Mouse (Mus musculus) midbrain, embryonic 16.5 days (tissue): ENCODE measurements around the gene E130308A19Rik. TPM values are rescaled to one million over a fixed set of nuclear protein-coding genes. Genes with fewer than 3 reads are reported as not detected.
A peak's percentile ranks its signal among the peaks of the same experiment; 100 is the strongest.

Source experiments
- ATAC-seq: fragments of 200-750 bp; cut with Nextera tagmentation; 2 replicates; pipeline ENCODE4 v1.8.0; 2017; ENCODE audit warnings: moderate TSS enrichment
- H3K27ac ChIP-seq: fragments of 300-500 bp; sonication (generic); 2 replicates; pipeline ENCODE4 v1.5.1; 2014; ENCODE audit warnings: mild to moderate bottlenecking, low read length, mixed read lengths
- H3K27me3 ChIP-seq: fragments of 300-500 bp; sonication (generic); 2 replicates; pipeline ENCODE4 v1.6.1; 2014; ENCODE audit warnings: low read depth, low read length, mixed read lengths; ENCODE audit not compliant: control insufficient read depth, insufficient read depth
- H3K36me3 ChIP-seq: fragments of 300-500 bp; sonication (generic); 2 replicates; pipeline ENCODE4 v1.6.1; 2014; ENCODE audit warnings: mild to moderate bottlenecking, low read length, moderate library complexity, mixed read lengths; ENCODE audit not compliant: control insufficient read depth, insufficient read depth
- H3K4me1 ChIP-seq: fragments of 300-500 bp; sonication (generic); 2 replicates; pipeline ENCODE4 v1.6.1; 2014; ENCODE audit warnings: mild to moderate bottlenecking, low read length, mixed read lengths; ENCODE audit not compliant: control insufficient read depth, insufficient read depth
- H3K4me2 ChIP-seq: fragments of 300-500 bp; sonication (generic); 2 replicates; pipeline ENCODE4 v1.6.1; 2014; ENCODE audit warnings: mild to moderate bottlenecking, low read length, mixed read lengths
- H3K4me3 ChIP-seq: fragments of 300-500 bp; sonication (generic); 2 replicates; pipeline ENCODE4 v1.5.1; 2014; ENCODE audit warnings: low read depth, mild to moderate bottlenecking, low read length, moderate library complexity, mixed read lengths
- H3K9ac ChIP-seq: fragments of 300-500 bp; sonication (generic); 2 replicates; pipeline ENCODE4 v1.6.1; 2014; ENCODE audit warnings: low read depth, low read length, mixed read lengths
- H3K9me3 ChIP-seq: fragments of 300-500 bp; sonication (generic); replicated peaks from 2 replicates; pipeline ENCODE4 v1.6.1; 2014; ENCODE audit warnings: mild to moderate bottlenecking, low read length, mixed read lengths; ENCODE audit not compliant: control insufficient read depth, poor library complexity, severe bottlenecking
- WGBS: fragments of 180-500 bp; shearing (Covaris S2); extraction: QIAGEN DNeasy Blood & Tissue Kit; methylation state at CpG from one replicate; pipeline ENCODE4 v1.1.7; 2014; 5-methylcytosine and 5-hydroxymethylcytosine counted together
- polyA plus RNA-seq: library from polyadenylated mRNA; unstranded; fragments of >200 nt; fragmentation: Nextera tagmentation; extraction: Ambion mirVana; gene quantifications from 2 replicates; pipeline ENCODE4 v1.2.1, GENCODE M21; 2015

The E130308A19Rik gene
- polyA plus RNA-seq, 1 experiment from 2014 or later = 38.1 TPM

DNA sequence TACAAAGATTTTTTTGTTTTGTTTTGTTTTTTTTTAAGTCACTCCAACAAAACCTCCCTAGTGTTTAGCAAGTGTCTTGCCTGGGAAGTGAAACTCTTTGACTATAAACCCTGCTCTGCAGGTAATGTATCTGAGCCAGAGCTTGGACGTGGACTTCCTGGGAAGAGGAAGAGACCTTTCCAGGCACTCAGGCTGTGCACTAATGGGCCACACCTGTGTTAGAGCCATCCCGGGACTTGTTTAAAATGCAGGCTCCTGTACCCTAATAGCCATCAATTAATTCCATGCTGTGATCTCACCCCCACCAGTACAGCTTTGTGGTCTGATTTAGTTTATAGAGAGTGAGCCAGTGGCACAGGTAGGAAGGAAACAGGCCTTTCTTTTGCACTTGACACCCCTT lies 86.9 kb downstream of the E130308A19Rik start:
- Histone ChIP-seq H3K9ac (no peak overlapping the region), H3K4me3 (no peak overlapping the region), H3K27me3 (no peaks in the 10 kb centered on the region), H3K27ac (no peak overlapping the region), H3K4me1 (peaks cover 21% of the 10 kb centered on the region), H3K4me2 (no peak overlapping the region), H3K9me3 (no peaks in the 10 kb centered on the region), H3K36me3 (no peaks in the 10 kb centered on the region)
- ATAC-seq = no peak
- 56% methylated on average over 2 of the region's 2 CpGs for WGBS

DNA sequence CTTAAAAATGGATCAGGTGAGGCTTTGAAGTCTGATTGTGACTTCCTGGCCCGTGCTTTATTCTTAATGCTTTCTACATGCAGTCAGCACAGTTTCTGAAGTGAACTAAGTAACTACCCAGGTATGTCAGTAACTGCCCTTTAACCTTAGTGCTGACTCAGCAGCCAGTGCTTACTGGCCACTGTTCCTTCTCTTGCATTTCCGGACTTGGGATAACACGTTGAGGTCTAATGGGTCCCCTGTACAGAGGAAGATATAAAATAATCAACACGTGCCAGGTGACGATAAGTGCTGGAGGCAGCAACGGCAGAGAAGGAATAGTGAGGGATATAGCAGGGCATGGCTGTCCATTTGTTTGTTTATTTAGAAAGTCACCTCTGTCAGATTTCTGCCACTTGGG lies 88.5 kb downstream of the E130308A19Rik start:
- Histone ChIP-seq H3K4me1 (peaks cover 21% of the 10 kb centered on the region), H3K27me3 (no peaks in the 10 kb centered on the region), H3K36me3 (no peaks in the 10 kb centered on the region), H3K4me2 (no peak overlapping the region), H3K9me3 (no peaks in the 10 kb centered on the region), H3K4me3 (no peak overlapping the region), H3K9ac (no peak overlapping the region), H3K27ac (no peak overlapping the region)
- no peak for ATAC-seq
- WGBS = 84% methylated on average over 6 of the region's 6 CpGs

GRCm38 (mm10) chr4:59714926-59715325 lies 88.9 kb downstream of the E130308A19Rik start:
- 53% methylated on average over 7 of the region's 7 CpGs for WGBS
- H3K9me3 ChIP-seq = no peaks in the 10 kb centered on the region
- no peak overlapping the region for H3K4me3 ChIP-seq
- no peak overlapping the region for H3K27ac ChIP-seq
- H3K36me3 ChIP-seq = peaks cover under 1% of the 10 kb centered on the region; the same call in 1 of the 2 replicates
- H3K4me1 ChIP-seq = peaks cover 21% of the 10 kb centered on the region
- ATAC-seq = no peak
- no peaks in the 10 kb centered on the region for H3K27me3 ChIP-seq
- H3K9ac ChIP-seq = no peak overlapping the region
- no peak overlapping the region for H3K4me2 ChIP-seq

GRCm38 (mm10) chr4:59715531-59715930 lies 89.5 kb downstream of the E130308A19Rik start:
- 0 out of 2 replicates have a peak overlapping the region, but pooled peaks have one; percentile 39 for H3K27ac ChIP-seq
- H3K4me1 ChIP-seq = peaks cover 21% of the 10 kb centered on the region
- 58% methylated on average over 3 of the region's 3 CpGs for WGBS

GRCm38 (mm10) chr4:59717349-59717748 lies 91.3 kb downstream of the E130308A19Rik start:
- Histone ChIP-seq H3K9me3 (no peaks in the 10 kb centered on the region), H3K9ac (no peak overlapping the region), H3K4me2 (no peak overlapping the region), H3K4me1 (peaks cover 19% of the 10 kb centered on the region), H3K36me3 (peaks cover 5% of the 10 kb centered on the region; the same call in 1 of the 2 replicates), H3K4me3 (no peak overlapping the region), H3K27ac (no peak overlapping the region), H3K27me3 (no peaks in the 10 kb centered on the region)
- no peak for ATAC-seq
- 88% methylated on average over 4 of the region's 4 CpGs for WGBS

More at GRCm38 (mm10) chr4:59715531-59715930, 89.5 kb downstream of the E130308A19Rik start:
- H3K36me3 ChIP-seq = peaks cover 5% of the 10 kb centered on the region; the same call in 1 of the 2 replicates
- H3K4me2 ChIP-seq = no peak overlapping the region
- no peak overlapping the region for H3K9ac ChIP-seq
- H3K9me3 ChIP-seq = no peaks in the 10 kb centered on the region
- no peaks in the 10 kb centered on the region for H3K27me3 ChIP-seq
- no peak for ATAC-seq
- no peak overlapping the region for H3K4me3 ChIP-seq

DNA sequence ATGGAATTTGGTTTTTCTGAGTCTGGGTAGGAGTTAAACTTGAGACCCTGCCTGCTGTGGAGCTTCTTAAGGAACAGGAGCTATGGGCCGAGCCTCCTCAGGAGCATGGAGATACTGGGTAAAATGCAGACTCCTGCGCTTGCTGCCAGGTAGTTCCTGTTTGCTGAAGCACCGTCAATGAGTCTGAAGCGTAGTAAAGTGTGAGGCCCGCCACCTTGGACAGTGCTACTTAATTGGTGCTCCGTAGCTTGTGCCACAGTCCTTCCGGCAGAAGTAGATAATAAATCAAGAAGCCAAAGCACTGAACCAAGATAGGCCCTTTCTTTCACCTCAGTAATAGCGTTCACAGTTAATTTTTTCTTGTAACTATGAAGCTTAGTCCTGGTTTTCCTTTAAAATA lies 92.5 kb downstream of the E130308A19Rik start:
- ATAC-seq = no peak
- whole genome bisulfite sequencing = 83% methylated on average over 8 of the region's 8 CpGs
- Histone ChIP-seq H3K4me3 (no peak overlapping the region), H3K9ac (no peak overlapping the region), H3K9me3 (no peaks in the 10 kb centered on the region), H3K4me1 (peaks cover 14% of the 10 kb centered on the region), H3K27me3 (no peaks in the 10 kb centered on the region), H3K27ac (no peak overlapping the region), H3K36me3 (peaks cover 5% of the 10 kb centered on the region; the same call in 1 of the 2 replicates), H3K4me2 (no peak overlapping the region)

DNA sequence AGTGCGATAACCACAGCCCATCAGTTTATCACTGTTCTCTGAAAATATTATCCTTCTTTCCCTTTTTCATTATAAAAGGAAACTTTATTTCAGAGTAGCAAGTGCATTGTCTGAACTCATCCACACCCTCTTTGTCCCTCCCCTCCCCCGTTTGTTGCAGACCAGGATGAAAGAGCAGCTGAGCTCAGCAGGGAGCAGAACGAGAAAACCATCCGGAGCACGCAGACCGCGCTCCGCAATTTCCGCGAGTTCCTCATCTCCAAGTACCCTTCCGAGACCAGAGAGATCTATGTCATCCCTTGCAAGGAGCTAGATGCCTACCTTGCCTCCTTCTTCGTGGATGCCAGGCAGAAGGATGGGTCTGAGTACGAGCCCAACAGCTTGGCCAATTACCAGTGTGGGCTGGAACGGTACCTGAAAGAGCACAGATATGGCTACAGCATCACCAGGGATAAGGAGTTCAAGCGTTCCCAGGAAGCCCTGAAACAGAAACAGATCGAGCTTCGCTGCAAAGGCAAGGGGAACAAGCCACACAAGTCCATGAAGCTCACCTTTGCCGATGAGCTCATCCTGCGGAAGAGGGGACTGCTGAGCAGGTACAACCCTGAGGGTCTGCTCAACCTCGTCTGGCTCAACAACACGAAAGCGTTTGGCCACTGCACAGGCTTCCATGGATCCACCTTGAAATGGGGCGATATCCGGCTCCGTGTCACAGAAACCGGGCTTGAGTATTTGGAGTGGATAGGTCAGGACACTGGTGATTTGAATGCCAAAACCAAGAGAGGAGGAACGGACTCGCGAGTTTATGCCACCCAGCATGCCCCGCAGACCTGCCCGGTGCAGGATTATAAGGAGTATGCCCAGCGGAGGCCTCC lies 93.7 kb downstream of the E130308A19Rik start:
- peaks cover 11% of the 10 kb centered on the region for H3K4me1 ChIP-seq

GRCm38 (mm10) chr4:59721811-59722210 lies 95.8 kb downstream of the E130308A19Rik start:
- Histone ChIP-seq H3K4me1 (peaks cover under 1% of the 10 kb centered on the region; the same call in 1 of the 2 replicates), H3K27ac (no peak overlapping the region), H3K36me3 (peaks cover 5% of the 10 kb centered on the region; the same call in 1 of the 2 replicates), H3K27me3 (no peaks in the 10 kb centered on the region), H3K9me3 (no peaks in the 10 kb centered on the region), H3K9ac (no peak overlapping the region), H3K4me2 (no peak overlapping the region), H3K4me3 (no peak overlapping the region)
- no peak for ATAC-seq
- WGBS = 88% methylated on average over 3 of the region's 3 CpGs

More for the DNA sequence above, 93.7 kb downstream of the E130308A19Rik start:
- Histone ChIP-seq H3K27ac (no peak overlapping the region), H3K9me3 (no peaks in the 10 kb centered on the region), H3K9ac (no peak overlapping the region), H3K4me2 (no peak overlapping the region), H3K27me3 (no peaks in the 10 kb centered on the region), H3K4me3 (no peak overlapping the region), H3K36me3 (peaks cover 5% of the 10 kb centered on the region; the same call in 1 of the 2 replicates)
- no peak for ATAC-seq
- 78% methylated on average over 32 of the region's 32 CpGs for WGBS

GRCm38 (mm10) chr4:59725579-59725978 lies 99.6 kb downstream of the E130308A19Rik start:
- no peaks in the 10 kb centered on the region for H3K36me3 ChIP-seq
- WGBS = 82% methylated on average over 4 of the region's 4 CpGs
- ATAC-seq = no peak
- no peaks in the 10 kb centered on the region for H3K9me3 ChIP-seq
- H3K27ac ChIP-seq = no peak overlapping the region
- no peak overlapping the region for H3K4me3 ChIP-seq
- H3K4me1 ChIP-seq = peaks cover 4% of the 10 kb centered on the region
- H3K4me2 ChIP-seq = no peak overlapping the region
- no peak overlapping the region for H3K9ac ChIP-seq
- H3K27me3 ChIP-seq = no peaks in the 10 kb centered on the region
